Mouse (Mus musculus) hindbrain, embryonic 12.5 days (tissue): ENCODE results near the gene Ccdc91. TPM values are rescaled to one million over a fixed set of nuclear protein-coding genes. Genes with fewer than 3 reads are reported as not detected.

Experiments used
- ATAC-seq: fragments of 200-750 bp; cut with Nextera tagmentation; 2 replicates; pipeline ENCODE4 v1.8.0; 2017; ENCODE audit warnings: moderate TSS enrichment; ENCODE audit not compliant: low FRiP score
- H3K27ac ChIP-seq: fragments of 300-500 bp; sonication (generic); 2 replicates; pipeline ENCODE4 v1.5.1; 2016; ENCODE audit warnings: mild to moderate bottlenecking
- H3K27me3 ChIP-seq: fragments of 300-500 bp; sonication (generic); 2 replicates; pipeline ENCODE4 v1.6.1; 2016; ENCODE audit warnings: mild to moderate bottlenecking
- H3K36me3 ChIP-seq: fragments of 300-500 bp; sonication (generic); 2 replicates; pipeline ENCODE4 v1.6.1; 2016; ENCODE audit warnings: mild to moderate bottlenecking
- H3K4me1 ChIP-seq: fragments of 300-500 bp; sonication (generic); 2 replicates; pipeline ENCODE4 v1.6.1; 2016
- H3K4me2 ChIP-seq: fragments of 300-500 bp; sonication (generic); replicated peaks from 2 replicates; pipeline ENCODE4 v1.6.1; 2016; ENCODE audit warnings: mild to moderate bottlenecking
- H3K4me3 ChIP-seq: fragments of 300-500 bp; sonication (generic); 2 replicates; pipeline ENCODE4 v1.5.1; 2016; ENCODE audit warnings: mild to moderate bottlenecking
- H3K9ac ChIP-seq: fragments of 300-500 bp; sonication (generic); 2 replicates; pipeline ENCODE4 v1.6.1; 2016; ENCODE audit warnings: mild to moderate bottlenecking, moderate library complexity
- H3K9me3 ChIP-seq: fragments of 300-500 bp; sonication (generic); replicated peaks from 2 replicates; pipeline ENCODE4 v1.6.1; 2016; ENCODE audit warnings: mild to moderate bottlenecking
- WGBS: fragments of 180-500 bp; shearing (Covaris S2); methylation state at CpG from one replicate; pipeline ENCODE4 v1.1.7; 2016; 5-methylcytosine and 5-hydroxymethylcytosine counted together
- polyA plus RNA-seq: library from polyadenylated mRNA; unstranded; fragments of >200 nt; fragmentation: Nextera tagmentation; extraction: Ambion mirVana; gene quantifications from 2 replicates; pipeline ENCODE4 v1.2.1, GENCODE M21; 2016

The Ccdc91 gene
- polyA plus RNA-seq, 1 experiment from 2014 or later: 37.3 TPM

DNA sequence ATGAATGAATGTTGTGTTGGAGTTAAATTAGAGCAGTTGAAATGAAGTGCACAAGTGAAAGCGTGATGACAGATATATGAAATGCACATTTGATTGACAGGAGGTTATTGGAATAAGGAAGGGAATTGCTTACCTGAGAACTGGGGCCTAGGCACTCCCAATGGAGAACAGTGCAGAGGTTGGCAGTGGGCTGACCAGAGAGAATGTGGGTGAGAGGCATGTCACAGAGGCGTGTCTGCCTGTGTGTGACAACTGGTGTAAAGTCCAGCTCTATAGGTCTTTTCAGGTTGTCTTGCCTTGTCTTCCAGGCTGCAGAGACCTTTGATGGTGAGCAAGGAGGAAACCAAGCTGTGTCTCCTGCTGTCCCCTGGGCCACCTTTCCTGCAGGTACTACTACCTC, 34.9 kb downstream of the Ccdc91 start:
- H3K4me1 ChIP-seq: no peaks in the 10 kb centered on the region
- WGBS: 96% methylated on average over 2 of the region's 2 CpGs
- H3K27ac ChIP-seq: no peak overlapping the region

DNA sequence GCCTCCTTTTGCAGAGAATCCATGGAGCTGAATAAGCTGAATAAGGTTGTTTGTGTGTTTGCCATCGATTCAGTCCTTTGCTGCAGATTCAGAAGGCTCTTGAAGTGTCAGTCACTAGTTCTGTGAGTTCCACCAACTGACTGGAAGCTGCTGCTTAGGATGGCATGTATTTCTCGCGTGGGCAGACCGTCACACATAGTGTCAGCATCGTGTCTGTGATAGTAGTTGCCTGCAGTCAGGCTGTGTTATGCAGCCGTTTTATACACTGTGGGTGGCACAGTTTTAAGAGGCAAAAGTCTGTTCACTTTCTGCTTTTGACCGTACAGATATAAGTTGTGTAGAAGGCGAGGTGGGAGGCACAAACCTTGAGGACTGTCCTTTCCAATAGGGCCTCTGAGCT, 42.3 kb downstream of the Ccdc91 start:
- Histone ChIP-seq H3K9me3 (no peaks in the 10 kb centered on the region), H3K27ac (no peak overlapping the region), H3K9ac (no peak overlapping the region), H3K4me1 (no peaks in the 10 kb centered on the region), H3K4me2 (no peak overlapping the region), H3K36me3 (no peaks in the 10 kb centered on the region), H3K4me3 (no peak overlapping the region), H3K27me3 (no peaks in the 10 kb centered on the region)
- ATAC-seq: no peak
- 81% methylated on average over 8 of the region's 8 CpGs for WGBS

More for the DNA sequence above, 34.9 kb downstream of the Ccdc91 start:
- Histone ChIP-seq H3K4me3 (no peak overlapping the region), H3K9ac (no peak overlapping the region), H3K4me2 (no peak overlapping the region), H3K9me3 (no peaks in the 10 kb centered on the region), H3K36me3 (no peaks in the 10 kb centered on the region), H3K27me3 (no peaks in the 10 kb centered on the region)
- ATAC-seq: no peak

DNA sequence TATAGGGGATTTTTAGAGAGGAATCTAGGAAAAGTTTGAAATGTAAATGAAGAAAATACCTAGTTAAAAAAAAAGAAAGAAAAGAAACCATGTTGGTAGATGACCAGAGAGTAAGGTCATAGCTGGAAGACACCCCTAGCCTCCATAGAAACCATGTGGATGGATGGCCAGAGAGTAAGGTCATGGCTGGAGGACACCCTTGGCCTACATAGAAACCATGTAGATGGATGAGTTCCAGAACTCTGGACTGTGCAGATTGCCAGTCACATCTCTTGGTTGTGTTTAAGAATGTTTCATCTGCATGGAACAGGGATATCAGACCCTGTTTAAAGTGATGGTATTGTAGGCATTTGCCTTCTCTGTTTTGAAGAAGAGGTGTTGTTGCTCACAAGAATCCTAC, 49.6 kb downstream of the Ccdc91 start:
- Histone ChIP-seq H3K4me1 (no peaks in the 10 kb centered on the region), H3K9me3 (no peaks in the 10 kb centered on the region)
- ATAC-seq: no peak

DNA sequence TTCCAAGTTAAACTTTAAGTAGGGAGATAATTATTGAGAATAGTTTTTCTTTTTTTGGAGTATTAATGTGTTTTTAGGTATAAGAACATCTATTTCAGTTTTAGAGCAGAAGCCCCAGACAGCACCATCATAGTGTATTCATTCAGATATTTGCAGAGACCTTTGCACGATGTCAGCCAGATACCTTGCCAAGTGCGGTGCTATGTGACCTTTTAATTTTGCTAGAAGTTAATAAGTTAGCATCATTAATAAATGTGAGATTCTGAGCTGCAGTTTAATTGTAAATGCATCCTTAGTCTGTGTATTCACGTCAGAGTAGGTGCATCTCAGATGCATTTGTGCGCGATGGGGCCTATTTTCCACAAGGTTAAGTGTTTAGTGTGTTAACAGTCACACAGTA, 59.3 kb downstream of the Ccdc91 start:
- Histone ChIP-seq H3K9ac (no peak overlapping the region), H3K4me1 (no peaks in the 10 kb centered on the region), H3K27me3 (no peaks in the 10 kb centered on the region), H3K9me3 (no peaks in the 10 kb centered on the region), H3K36me3 (0 out of 2 replicates have a peak, but pooled peaks cover 12% of the 10 kb centered on the region), H3K27ac (no peak overlapping the region), H3K4me2 (no peak overlapping the region), H3K4me3 (no peak overlapping the region)
- 97% methylated on average over 5 of the region's 5 CpGs for WGBS
- no peak for ATAC-seq

More for the DNA sequence above, 49.6 kb downstream of the Ccdc91 start:
- H3K4me2 ChIP-seq: no peak overlapping the region
- no peaks in the 10 kb centered on the region for H3K27me3 ChIP-seq
- no peaks in the 10 kb centered on the region for H3K36me3 ChIP-seq
- no peak overlapping the region for H3K9ac ChIP-seq
- H3K4me3 ChIP-seq: no peak overlapping the region
- no peak overlapping the region for H3K27ac ChIP-seq

DNA sequence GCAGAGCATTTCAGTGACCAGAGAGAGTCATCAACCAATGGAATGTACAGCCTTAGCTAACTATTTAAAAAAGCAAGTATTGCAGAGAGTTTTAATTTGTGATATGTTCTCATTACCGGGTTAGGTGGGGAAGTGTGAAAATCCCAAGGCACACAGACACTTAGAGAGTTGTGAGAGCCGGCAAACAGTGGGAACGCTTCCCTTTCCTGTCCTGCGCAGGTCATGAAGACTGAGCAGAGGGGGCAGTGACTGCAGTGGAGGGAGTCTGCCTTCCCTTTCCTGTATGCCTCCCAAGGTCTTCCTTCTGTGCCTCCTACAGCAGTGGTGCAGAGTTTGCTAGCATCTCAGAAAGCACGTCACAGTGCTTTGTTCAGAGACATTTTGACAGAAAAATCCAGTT, 62.6 kb downstream of the Ccdc91 start:
- H3K9me3 ChIP-seq: no peaks in the 10 kb centered on the region
- WGBS: 87% methylated on average over 5 of the region's 5 CpGs
- no peak for ATAC-seq
- H3K4me1 ChIP-seq: no peaks in the 10 kb centered on the region
- H3K9ac ChIP-seq: no peak overlapping the region
- no peak overlapping the region for H3K4me2 ChIP-seq
- H3K27ac ChIP-seq: no peak overlapping the region
- 0 out of 2 replicates have a peak, but pooled peaks cover 12% of the 10 kb centered on the region for H3K36me3 ChIP-seq
- H3K4me3 ChIP-seq: no peak overlapping the region
- H3K27me3 ChIP-seq: no peaks in the 10 kb centered on the region

DNA sequence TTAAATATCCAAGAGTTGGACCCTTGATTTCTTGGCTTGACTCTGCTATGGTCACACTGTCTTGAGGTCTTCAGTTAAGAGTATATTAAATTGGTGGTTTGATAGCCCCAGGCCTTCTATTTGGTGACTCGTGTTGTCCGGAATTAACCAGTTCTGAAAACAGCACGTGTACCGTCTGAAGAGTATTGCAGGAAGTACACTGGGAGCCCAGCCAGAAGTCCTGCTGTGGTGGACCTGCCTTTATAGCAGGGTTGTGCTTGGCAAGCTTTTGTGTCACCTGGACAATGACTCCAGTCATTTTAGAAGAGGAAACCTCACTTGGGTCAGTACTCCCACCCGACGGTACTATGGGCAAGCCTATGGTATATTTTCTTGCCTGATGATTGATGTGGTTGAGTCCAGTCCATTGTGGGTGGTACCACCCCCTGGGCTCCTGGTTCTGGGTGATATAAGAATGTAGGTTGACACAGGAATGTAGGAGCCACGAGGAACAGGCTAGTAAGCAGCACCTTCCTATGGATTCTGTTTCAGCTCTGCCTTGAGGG, 63.5 kb downstream of the Ccdc91 start:
- ATAC-seq: no peak
- Histone ChIP-seq H3K4me2 (no peak overlapping the region), H3K27ac (no peak overlapping the region), H3K4me1 (no peaks in the 10 kb centered on the region), H3K9me3 (no peaks in the 10 kb centered on the region), H3K27me3 (no peaks in the 10 kb centered on the region), H3K4me3 (no peak overlapping the region), H3K36me3 (0 out of 2 replicates have a peak, but pooled peaks cover 12% of the 10 kb centered on the region), H3K9ac (no peak overlapping the region)
- WGBS: 89% methylated on average over 7 of the region's 7 CpGs

DNA sequence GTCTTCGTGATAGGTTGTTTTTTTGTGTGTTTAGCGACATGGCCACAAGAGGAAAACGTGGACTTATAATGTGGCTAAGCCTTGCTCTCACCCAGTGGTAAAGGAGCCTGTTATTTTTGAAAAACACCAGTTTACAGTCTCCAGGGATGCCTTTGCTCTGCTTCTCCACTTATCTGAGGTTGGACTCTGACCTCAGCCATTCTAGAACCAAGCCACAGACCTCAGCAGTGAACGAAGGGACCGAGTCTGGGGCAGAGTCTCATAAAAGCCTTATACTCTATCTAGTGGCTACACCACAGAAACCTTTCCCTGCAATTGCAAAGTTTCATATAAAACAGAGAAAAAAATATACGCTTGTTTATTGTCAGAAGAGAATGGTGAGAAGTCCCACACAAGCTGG, 65.3 kb downstream of the Ccdc91 start:
- no peak overlapping the region for H3K9ac ChIP-seq
- WGBS: 89% methylated on average over 6 of the region's 6 CpGs
- no peak overlapping the region for H3K4me2 ChIP-seq
- no peaks in the 10 kb centered on the region for H3K27me3 ChIP-seq
- ATAC-seq: no peak
- H3K4me3 ChIP-seq: no peak overlapping the region
- no peaks in the 10 kb centered on the region for H3K9me3 ChIP-seq
- H3K4me1 ChIP-seq: no peaks in the 10 kb centered on the region
- 0 out of 2 replicates have a peak, but pooled peaks cover 6% of the 10 kb centered on the region for H3K36me3 ChIP-seq
- no peak overlapping the region for H3K27ac ChIP-seq

DNA sequence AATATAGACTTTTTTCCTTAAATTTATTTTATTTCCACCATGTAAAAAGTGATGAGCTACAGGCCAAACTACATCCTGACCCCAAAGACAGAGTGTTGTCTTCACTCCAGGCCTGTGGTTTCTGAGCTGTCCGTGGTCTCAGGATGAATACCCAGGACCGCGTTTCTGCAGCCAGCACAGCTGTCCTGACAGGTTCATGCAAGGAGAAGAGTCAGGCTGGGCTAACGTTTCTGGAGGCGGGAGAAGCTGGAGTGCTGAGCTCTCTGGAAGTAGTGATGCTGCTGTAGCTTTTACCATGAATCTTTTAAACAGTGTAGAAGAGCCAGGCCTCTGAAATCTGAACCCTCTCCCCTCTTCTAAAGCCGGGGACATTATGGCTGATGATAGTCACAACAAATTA, 80.0 kb downstream of the Ccdc91 start:
- Histone ChIP-seq H3K27me3 (no peaks in the 10 kb centered on the region), H3K36me3 (no peaks in the 10 kb centered on the region; the same call in 1 of the 2 replicates), H3K27ac (no peak overlapping the region), H3K4me1 (no peaks in the 10 kb centered on the region), H3K9me3 (no peaks in the 10 kb centered on the region), H3K4me2 (no peak overlapping the region), H3K9ac (no peak overlapping the region), H3K4me3 (no peak overlapping the region)
- WGBS: 77% methylated on average over 6 of the region's 6 CpGs
- no peak for ATAC-seq

DNA sequence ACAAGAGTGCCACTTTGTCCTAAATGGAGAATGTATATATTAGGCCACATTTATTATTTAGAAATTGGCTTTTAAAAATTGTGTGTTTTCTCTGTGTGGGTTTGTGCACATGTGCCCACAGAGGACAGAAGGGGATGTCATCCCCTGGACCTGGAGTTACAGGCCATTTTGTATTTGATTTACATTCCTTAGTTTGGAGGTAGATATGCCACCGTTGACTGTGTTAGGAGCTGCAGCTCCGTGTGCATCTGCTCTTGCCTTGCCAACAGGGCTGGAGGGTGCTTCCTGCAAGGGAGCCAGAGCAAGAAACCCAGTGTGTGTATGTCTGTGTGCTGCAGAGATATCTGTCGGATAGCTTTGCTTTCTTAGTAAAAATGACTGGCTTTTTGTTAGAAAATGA, 83.7 kb downstream of the Ccdc91 start:
- H3K9ac ChIP-seq: no peak overlapping the region
- no peak overlapping the region for H3K4me2 ChIP-seq
- whole genome bisulfite sequencing: 78% methylated on average over 3 of the region's 3 CpGs
- H3K27ac ChIP-seq: no peak overlapping the region
- H3K4me3 ChIP-seq: no peak overlapping the region
- no peaks in the 10 kb centered on the region for H3K4me1 ChIP-seq
- no peak for ATAC-seq
- H3K9me3 ChIP-seq: no peaks in the 10 kb centered on the region
- H3K36me3 ChIP-seq: no peaks in the 10 kb centered on the region; the same call in 1 of the 2 replicates
- no peaks in the 10 kb centered on the region for H3K27me3 ChIP-seq

DNA sequence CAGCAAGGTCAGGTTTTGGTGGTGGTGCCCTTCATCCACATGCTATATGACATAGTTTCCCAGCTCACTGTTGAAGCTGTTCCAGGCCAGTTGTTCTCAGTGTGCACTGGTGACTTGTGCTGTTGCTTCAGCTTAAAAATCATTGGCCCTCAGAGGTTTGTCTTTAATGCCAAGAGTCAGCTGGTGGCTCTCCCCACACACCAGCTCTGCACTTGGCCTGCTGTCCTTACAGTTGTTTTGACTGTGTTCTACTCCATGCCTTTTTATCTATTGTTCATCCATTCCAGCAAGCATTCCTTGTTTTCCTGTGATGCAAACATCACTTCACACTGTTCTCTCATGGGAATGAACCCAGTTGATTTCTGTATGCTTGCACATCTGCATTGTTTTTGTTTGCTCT, 84.8 kb downstream of the Ccdc91 start:
- H3K27ac ChIP-seq: no peak overlapping the region
- ATAC-seq: no peak
- no peaks in the 10 kb centered on the region for H3K9me3 ChIP-seq
- peaks cover 4% of the 10 kb centered on the region; the same call in 1 of the 2 replicates for H3K36me3 ChIP-seq
- H3K27me3 ChIP-seq: no peaks in the 10 kb centered on the region
- H3K4me2 ChIP-seq: no peak overlapping the region
- no peak overlapping the region for H3K9ac ChIP-seq
- H3K4me1 ChIP-seq: no peaks in the 10 kb centered on the region
- H3K4me3 ChIP-seq: no peak overlapping the region

DNA sequence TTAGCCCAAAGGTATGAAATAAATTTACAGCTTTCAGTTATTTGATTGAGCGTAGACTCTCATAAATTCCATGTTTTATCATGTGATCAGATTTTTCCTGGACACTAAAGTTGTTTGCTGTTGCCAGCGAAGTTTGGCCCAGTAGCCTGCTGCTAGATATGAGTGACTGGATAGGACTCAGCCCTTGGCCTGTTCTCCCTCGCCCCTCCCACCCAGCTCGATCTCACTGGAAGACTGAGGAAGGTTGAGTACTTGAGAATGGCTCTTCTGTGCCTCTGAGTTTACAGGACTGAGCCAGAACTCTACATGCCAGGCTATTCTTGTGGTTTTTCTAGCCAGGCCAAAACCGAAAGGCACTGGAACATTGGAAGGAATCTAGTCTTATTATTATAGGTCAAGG, 93.6 kb downstream of the Ccdc91 start:
- Histone ChIP-seq H3K9me3 (no peaks in the 10 kb centered on the region), H3K4me1 (no peaks in the 10 kb centered on the region), H3K36me3 (peaks cover 4% of the 10 kb centered on the region; the same call in 1 of the 2 replicates), H3K27ac (no peak overlapping the region), H3K9ac (no peak overlapping the region), H3K4me2 (no peak overlapping the region), H3K27me3 (no peaks in the 10 kb centered on the region), H3K4me3 (no peak overlapping the region)
- WGBS: 93% methylated on average over 5 of the region's 5 CpGs
- ATAC-seq: no peak

DNA sequence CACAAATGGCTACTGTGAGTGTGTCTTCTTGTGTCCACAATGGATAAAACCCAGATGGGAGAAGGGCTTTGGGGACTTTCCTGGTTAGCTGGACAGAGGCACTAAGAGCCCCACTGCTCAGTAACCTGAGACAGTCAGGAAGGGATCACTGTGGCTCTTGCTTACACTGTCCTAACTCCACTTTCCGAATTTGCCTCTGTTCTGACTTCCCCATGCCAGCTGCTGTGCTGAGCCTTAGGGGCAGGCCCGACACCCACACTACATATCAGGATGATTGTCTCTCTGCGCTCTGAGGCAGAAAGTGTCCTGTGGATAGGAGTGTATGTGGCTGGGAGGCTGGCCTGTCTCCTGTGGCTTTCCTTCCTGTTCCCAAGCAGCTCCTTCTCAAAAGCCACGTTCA, 97.5 kb downstream of the Ccdc91 start:
- H3K9ac ChIP-seq: no peak overlapping the region
- no peak overlapping the region for H3K27ac ChIP-seq
- no peak overlapping the region for H3K4me3 ChIP-seq
- no peak overlapping the region for H3K4me2 ChIP-seq
- no peaks in the 10 kb centered on the region for H3K9me3 ChIP-seq
- no peaks in the 10 kb centered on the region for H3K36me3 ChIP-seq
- no peak for ATAC-seq
- H3K27me3 ChIP-seq: no peaks in the 10 kb centered on the region
- 61% methylated on average over 4 of the region's 4 CpGs for WGBS
- H3K4me1 ChIP-seq: peaks cover 8% of the 10 kb centered on the region

DNA sequence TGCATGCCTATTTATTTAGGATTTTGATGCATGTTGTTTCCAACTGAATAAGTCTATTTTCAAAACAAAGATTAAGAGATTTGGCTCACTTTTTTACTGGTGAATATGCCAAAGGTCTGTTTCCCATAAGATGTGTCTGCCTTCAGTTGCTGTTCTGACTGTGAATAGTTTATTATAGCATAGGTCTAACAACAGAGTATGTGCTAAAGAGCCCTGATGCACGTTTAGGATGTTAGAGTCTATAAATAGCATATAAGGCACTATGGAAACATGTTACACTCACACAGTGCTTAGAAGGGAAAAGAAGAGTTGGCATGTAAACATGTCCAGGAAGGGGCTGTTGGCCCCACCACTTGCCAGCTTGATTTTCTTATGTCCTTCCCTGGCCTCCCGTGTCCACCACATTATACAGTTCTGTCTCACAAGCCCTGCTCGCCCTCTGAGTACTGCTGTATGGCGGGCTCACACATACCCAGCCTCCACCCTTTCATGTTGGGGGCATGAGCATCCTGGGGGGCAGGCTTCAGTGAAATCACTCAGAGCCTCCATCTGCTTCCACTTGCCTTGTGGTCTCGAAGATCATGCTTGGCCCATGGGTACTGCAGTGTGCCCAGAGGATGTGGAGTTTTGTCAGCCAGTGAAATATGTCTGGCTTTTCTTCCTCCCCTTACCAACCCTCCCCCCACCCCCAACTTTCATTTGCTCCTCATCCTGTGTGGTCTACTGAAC, 99.0 kb downstream of the Ccdc91 start:
- no peak overlapping the region for H3K9ac ChIP-seq
- H3K9me3 ChIP-seq: no peaks in the 10 kb centered on the region
- no peaks in the 10 kb centered on the region for H3K36me3 ChIP-seq
- ATAC-seq: no peak
- H3K27me3 ChIP-seq: no peaks in the 10 kb centered on the region
- no peak overlapping the region for H3K27ac ChIP-seq
- WGBS: 63% methylated on average over 5 of the region's 5 CpGs
- H3K4me3 ChIP-seq: no peak overlapping the region
- H3K4me2 ChIP-seq: no peak overlapping the region
- peaks cover 8% of the 10 kb centered on the region for H3K4me1 ChIP-seq
